19 mouse cellular contexts compared by ENCODE assay signal in genomic region chr3:154257312-154257711, GRCm38 (mm10).
DNase-seq lines count a peak whose midpoint lies in the region; ATAC-seq lines count a peak whose summit lies in the region.
"Had no signal": no experiment of that assay in that cellular context is flagged by ENCODE, and none has a peak within 500 bp of the region (broad histone marks: within the 10 kb centered on the region; RNA-seq: fewer than 3 reads in every experiment).

No protein-coding gene starts in this region.

- no peak overlapping the region for H3K4me3 ChIP-seq in limb, embryonic 12.5 days (replicated peaks)
- no peak overlapping the region for H3K4me3 ChIP-seq in limb, embryonic 10.5 days
- H3K4me3 ChIP-seq in limb, embryonic 13.5 days = no peak overlapping the region

- H3K4me2 ChIP-seq in limb, embryonic 12.5 days = no peak overlapping the region
- no peak overlapping the region for H3K4me2 ChIP-seq in limb, embryonic 13.5 days (replicated peaks)

- no peak overlapping the region for H3K9ac ChIP-seq in limb, embryonic 12.5 days (replicated peaks)
- no peak overlapping the region for H3K9ac ChIP-seq in limb, embryonic 13.5 days

- peaks cover 3% of the 10 kb centered on the region; the same call in 1 of the 2 replicates for H3K27me3 ChIP-seq in limb, embryonic 12.5 days
- no peaks in the 10 kb centered on the region for H3K27me3 ChIP-seq in limb, embryonic 10.5 days (ENCODE audit: low read depth, poor library complexity, severe bottlenecking)
- peaks cover 76% of the 10 kb centered on the region for H3K27me3 ChIP-seq in limb, embryonic 13.5 days
- H3K27me3 ChIP-seq: CH12.LX, Patski had no signal

- no peak for DNase-seq in limb, embryonic 10.5 days (ENCODE audit: low spot score)
- DNase-seq in thymus, postnatal 4 days = no peak
- DNase-seq: adrenal gland, adult 2 months; adrenal gland, adult 8-10 months; adrenal gland, postnatal 10 days; adrenal gland, postnatal 14 days; adrenal gland, postnatal 25 days; adrenal gland, postnatal 36 days; B cell, adult 2 months; cerebellum, adult 11 months; cerebellum, adult 11-12 months; cerebellum, adult 18-20 months had no signal

- peak; percentile 72 for ATAC-seq in limb, embryonic 12.5 days (ENCODE audit: insufficient number of reproducible peaks, insufficient read depth, low FRiP score, low TSS enrichment, low read depth)
- ATAC-seq in limb, embryonic 13.5 days (ENCODE audit: low FRiP score, low read depth) = peak; percentile 78
- ATAC-seq: activated CD4-positive, CD25-positive, alpha-beta regulatory T cell, adult 4 months; CD4-positive, CD25-positive, alpha-beta regulatory T cell, adult 4 months; Patski had no signal

- H3K36me3 ChIP-seq in limb, embryonic 12.5 days = no peaks in the 10 kb centered on the region
- no peaks in the 10 kb centered on the region for H3K36me3 ChIP-seq in limb, embryonic 10.5 days
- H3K36me3 ChIP-seq in limb, embryonic 13.5 days = no peaks in the 10 kb centered on the region
- H3K36me3 ChIP-seq: G1E had no signal

- no peak overlapping the region for H3K27ac ChIP-seq in limb, embryonic 12.5 days
- H3K27ac ChIP-seq in limb, embryonic 10.5 days = no peak overlapping the region
- H3K27ac ChIP-seq in limb, embryonic 13.5 days = no peak overlapping the region

- H3K9me3 ChIP-seq in limb, embryonic 12.5 days = no peaks in the 10 kb centered on the region
- no peaks in the 10 kb centered on the region for H3K9me3 ChIP-seq in limb, embryonic 10.5 days (replicated peaks)
- H3K9me3 ChIP-seq in limb, embryonic 13.5 days = no peaks in the 10 kb centered on the region

- H3K4me1 ChIP-seq in limb, embryonic 12.5 days (replicated peaks) = no peaks in the 10 kb centered on the region
- no peaks in the 10 kb centered on the region for H3K4me1 ChIP-seq in limb, embryonic 10.5 days
- no peaks in the 10 kb centered on the region for H3K4me1 ChIP-seq in limb, embryonic 13.5 days
